Mouse (Mus musculus) hindbrain, embryonic 16.5 days (tissue): ENCODE results near the gene Nupl1. TPM values are rescaled to one million over a fixed set of nuclear protein-coding genes. Genes with fewer than 3 reads are reported as not detected.

Experiments
- ATAC-seq: fragments of 200-750 bp; cut with Nextera tagmentation; 2 replicates; pipeline ENCODE4 v1.8.0; 2017; ENCODE audit warnings: moderate TSS enrichment, moderate library complexity
- H3K27ac ChIP-seq: fragments of 300-500 bp; sonication (generic); 2 replicates; pipeline ENCODE4 v1.5.1; 2014; ENCODE audit warnings: low read depth, mild to moderate bottlenecking, control low read depth, low read length, moderate library complexity
- H3K27me3 ChIP-seq: fragments of 300-500 bp; sonication (generic); replicated peaks from 2 replicates; pipeline ENCODE4 v1.6.1; 2014; ENCODE audit warnings: low read length; ENCODE audit not compliant: control insufficient read depth, insufficient read depth
- H3K36me3 ChIP-seq: fragments of 300-500 bp; sonication (generic); 2 replicates; pipeline ENCODE4 v1.6.1; 2014; ENCODE audit warnings: mild to moderate bottlenecking, low read length, moderate library complexity, mixed read lengths; ENCODE audit not compliant: control insufficient read depth, insufficient read depth
- H3K4me1 ChIP-seq: fragments of 300-500 bp; sonication (generic); 2 replicates; pipeline ENCODE4 v1.6.1; 2014; ENCODE audit warnings: low read depth, low read length; ENCODE audit not compliant: control insufficient read depth, insufficient read depth
- H3K4me2 ChIP-seq: fragments of 300-500 bp; sonication (generic); 2 replicates; pipeline ENCODE4 v1.6.1; 2014; ENCODE audit warnings: mild to moderate bottlenecking, low read length, control low read depth, moderate library complexity
- H3K4me3 ChIP-seq: fragments of 300-500 bp; sonication (generic); 2 replicates; pipeline ENCODE4 v1.5.1; 2014; ENCODE audit warnings: mild to moderate bottlenecking, low read length, control low read depth, moderate library complexity
- H3K9ac ChIP-seq: fragments of 300-500 bp; sonication (generic); 2 replicates; pipeline ENCODE4 v1.6.1; 2014; ENCODE audit warnings: low read depth, mild to moderate bottlenecking, control low read depth, low read length, moderate library complexity
- H3K9me3 ChIP-seq: fragments of 300-500 bp; sonication (generic); 2 replicates; pipeline ENCODE4 v1.6.1; 2014; ENCODE audit warnings: mild to moderate bottlenecking, low read length, moderate library complexity; ENCODE audit not compliant: control insufficient read depth
- WGBS: fragments of 180-500 bp; shearing (Covaris S2); extraction: QIAGEN DNeasy Blood & Tissue Kit; methylation state at CpG from one replicate; pipeline ENCODE4 v1.1.7; 2014; 5-methylcytosine and 5-hydroxymethylcytosine counted together
- polyA plus RNA-seq: library from polyadenylated mRNA; unstranded; fragments of >200 nt; fragmentation: Nextera tagmentation; extraction: Ambion mirVana; gene quantifications from 2 replicates; pipeline ENCODE4 v1.2.1, GENCODE M21; 2015

Gene Nupl1
- polyA plus RNA-seq, 1 experiment from 2014 or later: 0.11 TPM

- no peaks in the 10 kb centered on the region for H3K36me3 ChIP-seq
- no peak within 1 kb of the TSS for H3K4me2 ChIP-seq
- no peak within 1 kb of the TSS for H3K9ac ChIP-seq
- H3K4me1 ChIP-seq: no peaks in the 10 kb centered on the region
- no peak for ATAC-seq
- H3K27ac ChIP-seq: no peak within 1 kb of the TSS
- no peaks in the 10 kb centered on the region for H3K27me3 ChIP-seq
- H3K4me3 ChIP-seq: no peak within 1 kb of the TSS
- H3K9me3 ChIP-seq: no peaks in the 10 kb centered on the region
- WGBS: 83% methylated on average over 7 of the region's 7 CpGs
Measured at GRCm38 (mm10) chr14:60196884-60197283, 54.3 kb downstream of the Nupl1 start, which contains the start of gene Atp8a2. Atp8a2 (minus strand) TSS chr14:60197179.

- Histone ChIP-seq H3K4me3 (no peak overlapping the region), H3K36me3 (no peaks in the 10 kb centered on the region), H3K27ac (no peak overlapping the region), H3K27me3 (no peaks in the 10 kb centered on the region), H3K9ac (no peak overlapping the region), H3K4me1 (no peaks in the 10 kb centered on the region), H3K4me2 (no peak overlapping the region), H3K9me3 (no peaks in the 10 kb centered on the region)
- no peak for ATAC-seq
- 86% methylated on average over 5 of the region's 5 CpGs for WGBS
Measured at GRCm38 (mm10) chr14:60195999-60196398, 55.2 kb downstream of the Nupl1 start.

- WGBS: 82% methylated on average over 1 of the region's 1 CpGs
- H3K4me3 ChIP-seq: no peak overlapping the region
- H3K4me2 ChIP-seq: no peak overlapping the region
- H3K9ac ChIP-seq: no peak overlapping the region
- no peaks in the 10 kb centered on the region for H3K27me3 ChIP-seq
- no peak for ATAC-seq
- H3K27ac ChIP-seq: no peak overlapping the region
- H3K9me3 ChIP-seq: no peaks in the 10 kb centered on the region
- no peaks in the 10 kb centered on the region for H3K4me1 ChIP-seq
- no peaks in the 10 kb centered on the region for H3K36me3 ChIP-seq
Measured at GRCm38 (mm10) chr14:60194606-60195005, 56.6 kb downstream of the Nupl1 start.

GRCm38 (mm10) chr14:60189771-60190170 lies 61.5 kb downstream of the Nupl1 start:
- WGBS: 76% methylated on average over 5 of the region's 5 CpGs
- no peak for ATAC-seq

GRCm38 (mm10) chr14:60188201-60188825 lies 62.9 kb downstream of the Nupl1 start:
- Histone ChIP-seq H3K4me2 (no peak overlapping the region), H3K4me1 (no peaks in the 10 kb centered on the region), H3K27ac (no peak overlapping the region), H3K4me3 (no peak overlapping the region), H3K27me3 (no peaks in the 10 kb centered on the region), H3K9ac (no peak overlapping the region), H3K36me3 (no peaks in the 10 kb centered on the region), H3K9me3 (no peaks in the 10 kb centered on the region)
- 80% methylated on average over 5 of the region's 5 CpGs for WGBS
- ATAC-seq: no peak

More at GRCm38 (mm10) chr14:60189771-60190170, 61.5 kb downstream of the Nupl1 start:
- no peaks in the 10 kb centered on the region for H3K9me3 ChIP-seq
- H3K27ac ChIP-seq: no peak overlapping the region
- no peak overlapping the region for H3K4me3 ChIP-seq
- H3K27me3 ChIP-seq: no peaks in the 10 kb centered on the region
- no peaks in the 10 kb centered on the region for H3K4me1 ChIP-seq
- H3K9ac ChIP-seq: no peak overlapping the region
- no peaks in the 10 kb centered on the region for H3K36me3 ChIP-seq
- no peak overlapping the region for H3K4me2 ChIP-seq

GRCm38 (mm10) chr14:60181306-60181705 lies 69.9 kb downstream of the Nupl1 start:
- Histone ChIP-seq H3K27me3 (no peaks in the 10 kb centered on the region), H3K36me3 (no peaks in the 10 kb centered on the region), H3K9me3 (no peaks in the 10 kb centered on the region), H3K4me3 (no peak overlapping the region), H3K27ac (no peak overlapping the region), H3K9ac (no peak overlapping the region), H3K4me1 (peaks cover 5% of the 10 kb centered on the region; the same call in 1 of the 2 replicates), H3K4me2 (no peak overlapping the region)
- ATAC-seq: no peak
- WGBS: 98% methylated on average over 2 of the region's 2 CpGs

GRCm38 (mm10) chr14:60178571-60178955 lies 72.7 kb downstream of the Nupl1 start:
- Histone ChIP-seq H3K27me3 (no peaks in the 10 kb centered on the region), H3K27ac (no peak overlapping the region), H3K4me2 (peak overlapping the region; percentile 79), H3K9me3 (no peaks in the 10 kb centered on the region), H3K9ac (no peak overlapping the region), H3K4me3 (peak overlapping the region; percentile 73), H3K36me3 (no peaks in the 10 kb centered on the region), H3K4me1 (peaks cover 5% of the 10 kb centered on the region; the same call in 1 of the 2 replicates)
- no peak for ATAC-seq
- 43% methylated on average over 2 of the region's 2 CpGs for WGBS

GRCm38 (mm10) chr14:60177614-60178570 lies 73.3 kb downstream of the Nupl1 start:
- H3K4me2 ChIP-seq: peak overlapping the region; percentile 79
- ATAC-seq: peak; percentile 38
- H3K27me3 ChIP-seq: no peaks in the 10 kb centered on the region
- H3K9ac ChIP-seq: peak overlapping the region; percentile 91
- H3K36me3 ChIP-seq: no peaks in the 10 kb centered on the region
- H3K4me3 ChIP-seq: peak overlapping the region; percentile 73
- H3K4me1 ChIP-seq: peaks cover 5% of the 10 kb centered on the region; the same call in 1 of the 2 replicates
- WGBS: 20% methylated on average over 30 of the region's 37 CpGs
- H3K9me3 ChIP-seq: no peaks in the 10 kb centered on the region
- peak overlapping the region; percentile 93 for H3K27ac ChIP-seq
